Mouse (Mus musculus): Measurements from ENCODE around the gene Prepl.

DNA sequence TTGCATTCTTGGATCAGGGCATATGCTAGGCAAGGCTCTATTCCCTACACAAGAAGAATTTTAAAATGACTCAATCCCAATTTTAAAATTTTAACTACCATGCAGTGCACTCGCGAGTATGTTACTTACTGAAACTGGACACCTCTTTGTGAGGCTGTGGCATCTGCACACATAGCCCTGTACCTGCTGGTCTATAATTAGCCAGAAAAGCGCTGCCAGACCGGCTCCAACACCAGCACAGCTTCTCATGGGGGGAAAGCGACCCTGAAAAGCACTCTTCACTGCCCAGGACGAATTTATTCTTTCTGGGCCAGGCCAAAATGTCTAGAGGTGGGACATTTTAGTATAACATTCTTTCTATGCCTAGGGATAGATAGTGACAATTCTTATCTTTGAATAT is 19.4 kb downstream of the Prepl start:
- no peak for TF ChIP-seq EP300 (IDR thresholded peaks at IDR 0.05; ENCODE audit: low read depth)
- TF ChIP-seq CTCF (IDR thresholded peaks at IDR 0.05; ENCODE audit: low read depth) = no peak
